Mouse (Mus musculus): ENCODE results near the gene Serpina3c.
"Not testable (repeated sequence)": the region's sequence is repeated elsewhere in the genome, so short reads cannot be mapped to it uniquely, and the experiment has no call there.

Serpina3c gene

DNA sequence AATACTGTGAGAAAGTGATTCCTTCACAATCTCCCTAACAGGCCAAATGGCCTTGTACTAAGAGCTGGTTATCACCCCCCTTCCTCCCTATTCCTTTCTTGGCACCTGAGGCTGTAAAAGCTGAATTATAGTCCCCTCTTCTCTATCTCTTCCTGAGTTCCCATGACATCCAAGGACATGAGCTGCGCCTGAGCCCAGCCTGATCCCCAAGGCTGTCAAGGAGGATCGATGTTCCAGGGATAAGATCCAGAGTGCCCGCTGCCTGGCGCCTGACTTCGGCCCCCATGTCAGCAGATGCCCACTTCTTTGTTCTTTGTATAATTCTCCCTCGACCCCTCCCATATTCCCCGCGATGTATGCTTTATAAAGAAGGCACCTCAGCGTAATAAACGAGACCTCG lies 41.3 kb downstream of the Serpina3c start, which contains the start of gene Serpina3a:
TSS of gene Serpina3a (plus strand) at position 392 of the 400 bp plus-strand sequence.
- not testable (repeated sequence) for DNase-seq (ENCODE audit: low spot score)

DNA sequence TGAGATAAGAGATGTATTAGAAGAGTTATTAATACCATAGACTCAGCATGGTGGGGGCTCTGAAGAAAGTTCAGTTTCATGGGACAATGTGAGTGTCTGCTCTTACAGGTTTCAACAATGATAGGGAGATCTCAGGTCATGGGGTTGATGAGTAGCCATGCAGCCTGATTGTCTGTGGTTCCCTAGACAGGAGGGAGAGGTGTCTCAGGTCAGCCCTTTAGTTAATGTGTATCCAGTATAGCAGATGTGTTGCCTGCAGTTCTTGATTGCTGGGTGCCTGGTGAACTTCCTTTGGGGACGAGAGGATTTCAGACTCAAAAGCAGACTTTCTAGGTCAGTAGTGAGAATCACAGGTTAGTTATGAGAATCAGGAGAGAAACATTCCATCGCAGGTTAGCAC lies 45.2 kb downstream of the Serpina3c start:
- DNase-seq (ENCODE audit: low spot score) = no peak

DNA sequence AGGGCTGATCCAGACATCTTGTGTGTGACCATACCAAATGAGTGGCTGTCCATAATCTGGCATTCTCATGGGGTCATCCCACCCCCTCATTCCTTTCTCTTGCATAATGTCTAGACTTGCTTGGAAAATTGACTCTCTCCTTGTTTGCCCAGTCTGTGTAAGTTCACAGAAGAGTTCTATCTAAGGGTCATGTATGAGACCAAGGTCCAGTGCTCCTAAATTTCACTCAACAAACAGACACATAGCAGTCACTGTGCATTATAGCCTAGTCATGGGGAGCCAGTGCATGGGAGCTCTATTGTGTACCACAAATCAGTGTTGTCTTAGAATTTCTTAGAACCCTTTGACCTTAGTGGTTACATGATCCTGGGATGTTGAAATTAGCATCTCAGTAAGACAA lies 46.8 kb downstream of the Serpina3c start:
- no peak for DNase-seq (ENCODE audit: low spot score)

DNA sequence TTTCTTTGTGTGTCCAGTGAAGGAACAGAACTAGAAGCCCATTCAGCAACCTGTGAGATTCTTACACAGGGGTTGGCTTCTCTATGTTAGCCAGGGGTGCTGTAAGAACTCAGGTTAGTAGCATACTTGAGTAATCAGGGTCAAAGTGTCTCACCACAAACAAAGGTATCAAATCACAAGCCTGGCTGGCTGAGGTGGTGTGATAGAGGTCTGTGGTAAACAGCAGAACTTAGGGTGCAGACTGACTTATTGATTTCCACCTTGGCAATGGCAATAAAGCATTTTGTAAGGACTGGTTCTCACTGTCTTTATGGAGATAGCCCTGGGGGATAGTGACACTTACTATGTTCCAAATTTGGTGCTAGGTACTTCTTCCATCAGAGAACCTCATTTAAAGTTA lies 47.8 kb downstream of the Serpina3c start:
- no peak for DNase-seq (ENCODE audit: low spot score)

DNA sequence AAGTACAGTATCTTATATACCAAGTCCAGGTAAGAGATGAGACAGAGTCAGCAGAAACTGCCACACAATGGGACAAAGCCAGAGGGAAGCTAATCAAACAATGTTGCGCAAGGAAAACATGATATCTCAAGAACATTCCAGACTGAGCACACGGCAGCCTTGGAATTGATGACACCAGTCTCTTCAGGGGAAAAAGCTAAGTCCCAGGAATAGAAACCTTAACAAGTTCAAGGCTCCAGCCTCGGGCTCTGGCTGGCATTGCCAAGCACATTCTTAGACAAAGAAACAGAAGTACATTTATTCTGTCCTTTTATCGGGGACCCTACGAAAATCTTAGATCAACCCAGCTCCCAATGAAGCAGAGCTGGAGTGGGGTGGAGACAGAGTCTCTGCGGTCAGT lies 52.9 kb downstream of the Serpina3c start, which contains the start of gene Serpina5:
TSS of gene Serpina5 (plus strand) at position 346 of the 400 bp plus-strand sequence.
- no peak for DNase-seq (ENCODE audit: low spot score)

Data from layer of hippocampus, adult 9-10 months (tissue).